Mouse (Mus musculus) stomach, embryonic 15.5 days (tissue): Measurements from ENCODE around the gene Clpx. TPM values are rescaled to one million over a fixed set of nuclear protein-coding genes. Genes with fewer than 3 reads are reported as not detected.

Source experiments
- polyA plus RNA-seq: library from polyadenylated mRNA; unstranded; fragments of >200 nt; fragmentation: Nextera tagmentation; extraction: Ambion mirVana; gene quantifications from 2 replicates; pipeline ENCODE4 v1.2.1, GENCODE M21; 2015

The Clpx gene
- polyA plus RNA-seq, 1 experiment from 2014 or later: 47.8 TPM

Other genes with a start within 250 kb of the Clpx start
- 27.3 and 30.6 TPM in 2 replicates for gene Igdcc4, start 192.8 kb upstream of the Clpx start, polyA plus RNA-seq
- gene Igdcc3, start 153.1 kb upstream of the Clpx start, polyA plus RNA-seq: 1.5 TPM in 2 replicates
- 8.5 and 9.1 TPM in 2 replicates for gene Parp16, start 98.9 kb upstream of the Clpx start, polyA plus RNA-seq
- 0.82 and 0.95 TPM in 2 replicates for gene Cilp, start 29.1 kb upstream of the Clpx start, polyA plus RNA-seq
- 8.4 and 8.6 TPM in 2 replicates for gene Pdcd7, start 51.8 kb downstream of the Clpx start, polyA plus RNA-seq
- 0.31 TPM in 1 of 2 replicates, not detected in the other for gene Ubap1l, start 66.8 kb downstream of the Clpx start, polyA plus RNA-seq
- gene Kbtbd13, start 97.4 kb downstream of the Clpx start, polyA plus RNA-seq: 1.0 and 1.1 TPM in 2 replicates
- gene Rasl12, start 104.2 kb downstream of the Clpx start, polyA plus RNA-seq: 6.2 and 6.5 TPM in 2 replicates
- gene Slc51b, start 128.7 kb downstream of the Clpx start, polyA plus RNA-seq: 1.1 and 1.6 TPM in 2 replicates
- gene Mtfmt, start 141.5 kb downstream of the Clpx start, polyA plus RNA-seq: 18.2 and 19.9 TPM in 2 replicates
- 79.4 and 79.6 TPM in 2 replicates for gene Spg21, start 166.7 kb downstream of the Clpx start, polyA plus RNA-seq
- gene Ankdd1a, start 225.9 kb downstream of the Clpx start, polyA plus RNA-seq: 0.14 TPM in 1 of 2 replicates, not detected in the other